Mouse (Mus musculus): ENCODE results near the gene Msl2. TPM values are rescaled to one million over a fixed set of nuclear protein-coding genes. Genes with fewer than 3 reads are reported as not detected.
A peak's percentile ranks its signal among the peaks of the same experiment; 100 is the strongest.

Gene Msl2
- total RNA-seq, 2 experiments from 2014 or later: 32.1 to 35.0 TPM

- DNase-seq (ENCODE audit: low spot score in 2 of 2): peak; percentile 74 to 82
Observed at GRCm38 (mm10) chr9:101074332-101075021, 576 bp downstream of the Msl2 start.

- DNase-seq (ENCODE audit: low spot score in 2 of 2): peak in 1 of 2 experiments; percentile 21
Observed at GRCm38 (mm10) chr9:101075091-101075581, 1.2 kb downstream of the Msl2 start.

- DNase-seq (ENCODE audit: low spot score in 2 of 2): no peak
Observed at GRCm38 (mm10) chr9:101075694-101076093, 1.8 kb downstream of the Msl2 start.

GRCm38 (mm10) chr9:101076095-101076875, 2.4 kb downstream of the Msl2 start:
- no peak for DNase-seq (ENCODE audit: low spot score in 2 of 2)

GRCm38 (mm10) chr9:101077486-101077885, 3.6 kb downstream of the Msl2 start:
- DNase-seq (ENCODE audit: low spot score in 2 of 2): no peak

- no peak for DNase-seq (ENCODE audit: low spot score in 2 of 2)
Observed at GRCm38 (mm10) chr9:101078579-101078978, 4.7 kb downstream of the Msl2 start.

- DNase-seq (ENCODE audit: low spot score in 2 of 2): no peak
Observed at GRCm38 (mm10) chr9:101080046-101080685, 6.3 kb downstream of the Msl2 start.

- DNase-seq (ENCODE audit: low spot score in 2 of 2): no peak
Observed at GRCm38 (mm10) chr9:101083728-101084127, 9.8 kb downstream of the Msl2 start.

GRCm38 (mm10) chr9:101095425-101095824, 21.5 kb downstream of the Msl2 start:
- DNase-seq (ENCODE audit: low spot score in 2 of 2): no peak

GRCm38 (mm10) chr9:101096461-101096860, 22.6 kb downstream of the Msl2 start:
- no peak for DNase-seq (ENCODE audit: low spot score in 2 of 2)

GRCm38 (mm10) chr9:101097542-101097941, 23.6 kb downstream of the Msl2 start:
- no peak for DNase-seq (ENCODE audit: low spot score in 2 of 2)

GRCm38 (mm10) chr9:101099445-101099844, 25.5 kb downstream of the Msl2 start:
- no peak for DNase-seq (ENCODE audit: low spot score in 2 of 2)

- no peak for DNase-seq (ENCODE audit: low spot score in 2 of 2)
Observed at GRCm38 (mm10) chr9:101100163-101100562, 26.3 kb downstream of the Msl2 start.

- DNase-seq (ENCODE audit: low spot score in 2 of 2): no peak
Observed at GRCm38 (mm10) chr9:101101547-101101946, 27.6 kb downstream of the Msl2 start.

- DNase-seq (ENCODE audit: low spot score in 2 of 2): no peak
Observed at GRCm38 (mm10) chr9:101102288-101102687, 28.4 kb downstream of the Msl2 start.

GRCm38 (mm10) chr9:101104931-101105330, 31.0 kb downstream of the Msl2 start:
- no peak for DNase-seq (ENCODE audit: low spot score in 2 of 2)

GRCm38 (mm10) chr9:101105735-101106134, 31.8 kb downstream of the Msl2 start:
- DNase-seq (ENCODE audit: low spot score in 2 of 2): no peak

GRCm38 (mm10) chr9:101107386-101107785, 33.5 kb downstream of the Msl2 start:
- DNase-seq (ENCODE audit: low spot score in 2 of 2): no peak

- DNase-seq (ENCODE audit: low spot score in 2 of 2): peak in 1 of 2 experiments; percentile 18
Observed at GRCm38 (mm10) chr9:101110013-101110412, 36.1 kb downstream of the Msl2 start.

GRCm38 (mm10) chr9:101113317-101113716, 39.4 kb downstream of the Msl2 start:
- DNase-seq (ENCODE audit: low spot score in 2 of 2): no peak

- DNase-seq (ENCODE audit: low spot score in 2 of 2): no peak
Observed at GRCm38 (mm10) chr9:101114182-101114884, 40.4 kb downstream of the Msl2 start.

Measured in gastrocnemius, postnatal 4 days (tissue).